Mouse (Mus musculus): Measurements from ENCODE around the gene Cep57l1. TPM values are rescaled to one million over a fixed set of nuclear protein-coding genes. Genes with fewer than 3 reads are reported as not detected.

The Cep57l1 gene
- polyA plus RNA-seq, 1 experiment from 2014 or later = 22.1 TPM

GRCm38 (mm10) chr10:41812566-41812965, 2.9 kb upstream of the Cep57l1 start:
- Histone ChIP-seq H3K4me2 (peak overlapping the region; percentile 83), H3K27me3 (replicated peaks) (no peaks in the 10 kb centered on the region), H3K27ac (no peak overlapping the region), H3K4me3 (replicated peaks) (peak overlapping the region; percentile 13), H3K9ac (no peak overlapping the region), H3K36me3 (no peaks in the 10 kb centered on the region), H3K4me1 (peaks cover 10% of the 10 kb centered on the region; the same call in 1 of the 2 replicates), H3K9me3 (no peaks in the 10 kb centered on the region)
- no peak for ATAC-seq (ENCODE audit: insufficient read depth, low FRiP score, low read depth)
- 63% methylated on average over 6 of the region's 6 CpGs for WGBS

GRCm38 (mm10) chr10:41810564-41811455, 1.1 kb upstream of the Cep57l1 start:
- no peaks in the 10 kb centered on the region for H3K9me3 ChIP-seq
- no peaks in the 10 kb centered on the region for H3K27me3 ChIP-seq (replicated peaks)
- H3K9ac ChIP-seq = peak overlapping the region; percentile 39
- H3K4me2 ChIP-seq = peak overlapping the region; percentile 83
- WGBS = under 1% methylated on average over 36 of the region's 36 CpGs
- ATAC-seq (ENCODE audit: insufficient read depth, low FRiP score, low read depth) = no peak
- peak overlapping the region; percentile 58 for H3K4me3 ChIP-seq (replicated peaks)
- peaks cover 10% of the 10 kb centered on the region; the same call in 1 of the 2 replicates for H3K4me1 ChIP-seq
- no peaks in the 10 kb centered on the region for H3K36me3 ChIP-seq
- peak overlapping the region; percentile 95 for H3K27ac ChIP-seq

GRCm38 (mm10) chr10:41809080-41809770, 446 bp downstream of the Cep57l1 start:
- H3K4me1 ChIP-seq = peaks cover 8% of the 10 kb centered on the region; the same call in 1 of the 2 replicates
- H3K36me3 ChIP-seq = no peaks in the 10 kb centered on the region
- no peaks in the 10 kb centered on the region for H3K27me3 ChIP-seq (replicated peaks)
- H3K9me3 ChIP-seq = no peaks in the 10 kb centered on the region
- peak overlapping the region; percentile 58 for H3K4me3 ChIP-seq (replicated peaks)
- peak overlapping the region; percentile 39; the same call in 1 of the 2 replicates for H3K9ac ChIP-seq
- 2% methylated on average over 25 of the region's 25 CpGs for WGBS
- peak overlapping the region; percentile 83 for H3K4me2 ChIP-seq
- peak; percentile 81 for ATAC-seq (ENCODE audit: insufficient read depth, low FRiP score, low read depth)
- peak overlapping the region; percentile 95 for H3K27ac ChIP-seq

GRCm38 (mm10) chr10:41805729-41806355, 3.8 kb downstream of the Cep57l1 start:
- Histone ChIP-seq H3K4me1 (0 out of 2 replicates have a peak, but pooled peaks cover 2% of the 10 kb centered on the region), H3K4me2 (no peak overlapping the region), H3K9me3 (no peaks in the 10 kb centered on the region), H3K9ac (no peak overlapping the region), H3K36me3 (peaks cover 18% of the 10 kb centered on the region), H3K4me3 (replicated peaks) (no peak overlapping the region), H3K27me3 (replicated peaks) (no peaks in the 10 kb centered on the region), H3K27ac (no peak overlapping the region)
- WGBS = 71% methylated on average over 2 of the region's 2 CpGs
- no peak for ATAC-seq (ENCODE audit: insufficient read depth, low FRiP score, low read depth)

GRCm38 (mm10) chr10:41804711-41805110, 5.0 kb downstream of the Cep57l1 start:
- H3K36me3 ChIP-seq = peaks cover 29% of the 10 kb centered on the region
- no peaks in the 10 kb centered on the region for H3K27me3 ChIP-seq (replicated peaks)
- H3K9ac ChIP-seq = no peak overlapping the region
- H3K4me1 ChIP-seq = 0 out of 2 replicates have a peak, but pooled peaks cover 2% of the 10 kb centered on the region
- H3K9me3 ChIP-seq = no peaks in the 10 kb centered on the region
- H3K4me3 ChIP-seq (replicated peaks) = no peak overlapping the region
- H3K4me2 ChIP-seq = no peak overlapping the region
- WGBS = 85% methylated on average over 3 of the region's 3 CpGs
- no peak for ATAC-seq (ENCODE audit: insufficient read depth, low FRiP score, low read depth)
- no peak overlapping the region for H3K27ac ChIP-seq

- H3K9ac ChIP-seq = no peak overlapping the region
- H3K36me3 ChIP-seq = peaks cover 36% of the 10 kb centered on the region
- ATAC-seq (ENCODE audit: insufficient read depth, low FRiP score, low read depth) = no peak
- no peak overlapping the region for H3K4me3 ChIP-seq (replicated peaks)
- H3K9me3 ChIP-seq = no peaks in the 10 kb centered on the region
- no peaks in the 10 kb centered on the region for H3K4me1 ChIP-seq
- H3K27ac ChIP-seq = no peak overlapping the region
- H3K4me2 ChIP-seq = no peak overlapping the region
- H3K27me3 ChIP-seq (replicated peaks) = no peaks in the 10 kb centered on the region
- 96% methylated on average over 8 of the region's 8 CpGs for WGBS
Measured at GRCm38 (mm10) chr10:41803467-41803866, 6.2 kb downstream of the Cep57l1 start.

- 97% methylated on average over 8 of the region's 8 CpGs for WGBS
- Histone ChIP-seq H3K9me3 (no peaks in the 10 kb centered on the region; the same call in 1 of the 2 replicates), H3K27ac (no peak overlapping the region), H3K36me3 (peaks cover 44% of the 10 kb centered on the region), H3K4me1 (no peaks in the 10 kb centered on the region), H3K27me3 (replicated peaks) (no peaks in the 10 kb centered on the region), H3K4me3 (replicated peaks) (no peak overlapping the region), H3K9ac (no peak overlapping the region), H3K4me2 (no peak overlapping the region)
- no peak for ATAC-seq (ENCODE audit: insufficient read depth, low FRiP score, low read depth)
Measured at GRCm38 (mm10) chr10:41797253-41797652, 12.4 kb downstream of the Cep57l1 start.

GRCm38 (mm10) chr10:41792375-41792774, 17.3 kb downstream of the Cep57l1 start:
- Histone ChIP-seq H3K9me3 (no peaks in the 10 kb centered on the region; the same call in 1 of the 2 replicates), H3K27ac (no peak overlapping the region), H3K36me3 (peaks cover 10% of the 10 kb centered on the region), H3K27me3 (replicated peaks) (no peaks in the 10 kb centered on the region), H3K4me3 (replicated peaks) (no peak overlapping the region), H3K9ac (no peak overlapping the region), H3K4me2 (no peak overlapping the region), H3K4me1 (no peaks in the 10 kb centered on the region)
- 90% methylated on average over 6 of the region's 6 CpGs for WGBS
- no peak for ATAC-seq (ENCODE audit: insufficient read depth, low FRiP score, low read depth)

GRCm38 (mm10) chr10:41767254-41767653, 42.4 kb downstream of the Cep57l1 start:
- H3K4me2 ChIP-seq = no peak overlapping the region
- no peaks in the 10 kb centered on the region for H3K27me3 ChIP-seq (replicated peaks)
- H3K27ac ChIP-seq = no peak overlapping the region
- no peak overlapping the region for H3K4me3 ChIP-seq (replicated peaks)
- WGBS = 90% methylated on average over 6 of the region's 6 CpGs
- H3K36me3 ChIP-seq = no peaks in the 10 kb centered on the region
- no peak for ATAC-seq (ENCODE audit: insufficient read depth, low FRiP score, low read depth)
- H3K9ac ChIP-seq = no peak overlapping the region
- H3K4me1 ChIP-seq = peaks cover 2% of the 10 kb centered on the region; the same call in 1 of the 2 replicates
- no peaks in the 10 kb centered on the region for H3K9me3 ChIP-seq

- 57% methylated on average over 4 of the region's 4 CpGs for WGBS
- peak overlapping the region; percentile 52; the same call in 1 of the 2 replicates for H3K27ac ChIP-seq
- ATAC-seq (ENCODE audit: insufficient read depth, low FRiP score, low read depth) = no peak
Measured at GRCm38 (mm10) chr10:41766280-41766679, 43.4 kb downstream of the Cep57l1 start.

GRCm38 (mm10) chr10:41765586-41765985, 44.1 kb downstream of the Cep57l1 start:
- Histone ChIP-seq H3K27me3 (replicated peaks) (no peaks in the 10 kb centered on the region), H3K9me3 (no peaks in the 10 kb centered on the region), H3K27ac (no peak overlapping the region), H3K4me1 (peaks cover 2% of the 10 kb centered on the region; the same call in 1 of the 2 replicates), H3K9ac (no peak overlapping the region), H3K4me3 (replicated peaks) (no peak overlapping the region), H3K36me3 (no peaks in the 10 kb centered on the region), H3K4me2 (no peak overlapping the region)
- WGBS = 85% methylated on average over 4 of the region's 4 CpGs
- ATAC-seq (ENCODE audit: insufficient read depth, low FRiP score, low read depth) = no peak

More at GRCm38 (mm10) chr10:41766280-41766679, 43.4 kb downstream of the Cep57l1 start:
- no peak overlapping the region for H3K4me2 ChIP-seq
- no peaks in the 10 kb centered on the region for H3K9me3 ChIP-seq
- H3K36me3 ChIP-seq = no peaks in the 10 kb centered on the region
- no peak overlapping the region for H3K4me3 ChIP-seq (replicated peaks)
- no peak overlapping the region for H3K9ac ChIP-seq
- peaks cover 2% of the 10 kb centered on the region; the same call in 1 of the 2 replicates for H3K4me1 ChIP-seq
- no peaks in the 10 kb centered on the region for H3K27me3 ChIP-seq (replicated peaks)

All from stomach, embryonic 15.5 days (tissue).